Mouse (Mus musculus) cerebellum, adult 2 months (tissue): ENCODE data around the gene Slc5a11. TPM values are rescaled to one million over a fixed set of nuclear protein-coding genes. Genes with fewer than 3 reads are reported as not detected.

Source experiments
- DNase-seq, 2 experiments: peaks; one replicate each; pipeline ENCODE4 v3.0.0; 2021
- H3K27ac ChIP-seq: fragments of 200-500 bp; 2 replicates; pipeline ENCODE4 v1.5.1; 2012; ENCODE audit warnings: low read length, control low read depth, inconsistent platforms; ENCODE audit not compliant: insufficient read depth
- H3K27me3 ChIP-seq: fragments of 200-500 bp; 2 replicates; pipeline ENCODE4 v1.6.1; 2012; ENCODE audit warnings: inconsistent platforms, mild to moderate bottlenecking, low read length, moderate library complexity; ENCODE audit not compliant: control insufficient read depth, insufficient read depth
- H3K4me1 ChIP-seq: fragments of 200-500 bp; 2 replicates; pipeline ENCODE4 v1.6.1; 2011; ENCODE audit warnings: low read length; ENCODE audit not compliant: control insufficient read depth, insufficient read depth
- H3K4me3 ChIP-seq: fragments of 200-500 bp; replicated peaks from 2 replicates; pipeline ENCODE3; 2011; ENCODE audit warnings: mild to moderate bottlenecking, low read depth, low read length, control low read depth; ENCODE audit not compliant: insufficient read depth
- CTCF ChIP-seq: fragments of 200-500 bp; IDR thresholded peaks from 2 replicates; pipeline ENCODE4 v1.5.1; 2011; ENCODE audit warnings: low read depth, mild to moderate bottlenecking, control low read depth, low read length, moderate library complexity, borderline replicate concordance; ENCODE audit not compliant: insufficient read depth
- POLR2A ChIP-seq: fragments of 200-500 bp; IDR thresholded peaks from 2 replicates; pipeline ENCODE4 v1.6.1; 2011; ENCODE audit warnings: low read length, control low read depth, borderline replicate concordance; ENCODE audit not compliant: insufficient read depth
- WGBS: fragments of 180-500 bp; shearing (Covaris S2); methylation state at CpG from one replicate; pipeline ENCODE4 v1.1.7; 2018; 5-methylcytosine and 5-hydroxymethylcytosine counted together
- polyA plus RNA-seq: library from polyadenylated mRNA; depleted of rRNA; stranded (reverse); fragments of >200 nt; gene quantifications from 2 replicates; pipeline ENCODE4 v1.2.3, GENCODE M21; 2012; rRNA removed

Gene Slc5a11
- polyA plus RNA-seq, 1 experiment = 3.1 TPM

DNA sequence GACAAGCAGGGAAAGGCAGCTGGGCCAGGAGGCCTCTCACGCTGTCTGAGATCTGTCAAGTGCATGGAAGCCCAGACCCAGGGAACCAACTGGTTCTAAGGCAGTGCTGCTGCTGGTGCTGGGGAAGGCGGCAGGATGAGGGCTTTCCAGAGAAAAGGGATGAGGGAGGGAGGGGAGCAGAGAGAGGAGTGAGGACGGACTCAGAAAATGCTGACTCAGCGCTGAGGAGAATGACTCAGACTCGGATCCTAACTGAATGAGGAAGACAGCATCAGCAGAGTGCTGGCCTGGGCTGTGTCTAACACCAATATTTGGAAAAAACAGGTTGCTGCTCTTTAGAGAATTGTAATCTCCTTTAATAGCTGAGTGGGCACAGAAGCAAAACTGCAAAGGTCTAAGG is 97.3 kb downstream of the Slc5a11 start:
- no peaks in the 10 kb centered on the region for H3K27me3 ChIP-seq
- no peak overlapping the region for H3K27ac ChIP-seq
- TF ChIP-seq POLR2A = no peak
- TF ChIP-seq CTCF = no peak
- WGBS = 65% methylated on average over 5 of the region's 5 CpGs
- no peaks in the 10 kb centered on the region for H3K4me1 ChIP-seq
- no peak for DNase-seq
- no peak overlapping the region for H3K4me3 ChIP-seq

DNA sequence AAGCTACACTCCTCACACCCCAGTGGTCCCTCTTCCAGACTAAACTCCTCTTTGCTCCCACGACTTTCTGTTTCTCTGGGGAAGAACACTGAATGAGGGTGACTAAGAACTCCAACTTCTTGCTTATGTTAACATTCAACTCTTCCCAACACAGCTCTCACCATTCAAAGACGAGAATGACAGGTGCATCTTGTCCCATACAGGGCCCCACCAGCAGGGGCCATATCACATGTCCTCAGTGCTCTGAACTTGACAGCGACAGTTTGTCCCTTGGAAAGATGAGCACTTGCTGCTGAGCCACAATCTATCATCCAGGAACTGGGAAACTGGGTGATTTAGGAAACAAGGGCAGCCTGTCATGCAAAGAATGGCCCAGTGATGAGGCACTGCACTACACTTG is 98.2 kb downstream of the Slc5a11 start:
- WGBS = 53% methylated on average over 3 of the region's 3 CpGs
- no peak for DNase-seq
- no peak overlapping the region for H3K27ac ChIP-seq
- no peaks in the 10 kb centered on the region for H3K4me1 ChIP-seq
- no peak overlapping the region for H3K4me3 ChIP-seq
- no peaks in the 10 kb centered on the region for H3K27me3 ChIP-seq
- TF ChIP-seq CTCF (no peak), POLR2A (no peak)

DNA sequence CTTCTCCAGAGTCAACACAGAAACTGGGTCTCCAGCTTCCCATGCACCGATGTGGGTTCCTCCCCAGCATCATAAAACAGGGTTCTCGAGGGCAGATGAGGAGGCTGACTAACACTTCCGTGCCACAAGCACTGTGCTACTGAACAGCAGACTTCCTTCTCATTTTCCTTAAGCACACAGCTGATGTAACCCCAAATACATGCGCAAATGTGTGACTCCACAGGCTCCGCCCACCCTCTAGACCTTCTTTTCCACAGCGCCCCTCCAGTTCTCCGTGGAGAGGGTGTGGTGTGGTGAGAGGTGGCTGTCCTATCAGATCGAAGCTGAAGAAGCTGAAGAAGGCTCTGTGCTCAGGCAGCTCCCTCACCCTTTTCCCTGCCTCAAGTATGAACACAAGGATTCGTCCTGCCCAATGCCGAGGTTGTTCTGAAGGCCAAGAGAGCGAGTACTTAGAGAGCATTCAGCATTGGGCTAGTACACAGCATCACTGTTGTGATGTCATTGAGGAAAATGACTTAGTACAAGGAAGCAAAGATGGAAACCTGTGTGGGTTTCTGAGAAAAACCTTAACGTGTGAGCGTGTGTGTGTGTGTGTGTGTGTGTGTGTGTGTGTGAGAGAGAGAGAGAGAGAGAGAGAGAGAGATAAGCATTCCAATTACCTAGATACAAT is 108.0 kb downstream of the Slc5a11 start:
- Histone ChIP-seq H3K4me3 (no peak overlapping the region), H3K27me3 (no peaks in the 10 kb centered on the region), H3K27ac (no peak overlapping the region), H3K4me1 (peaks cover 13% of the 10 kb centered on the region)
- DNase-seq = no peak
- WGBS = 85% methylated on average over 13 of the region's 13 CpGs
- no peak for TF ChIP-seq POLR2A

Other genes with a start within 250 kb of the Slc5a11 start
- gene Rbbp6, start 249.1 kb upstream of the Slc5a11 start, polyA plus RNA-seq = 54.5 and 56.8 TPM in 2 replicates
- 91.0 and 95.3 TPM in 2 replicates for gene Tnrc6a, start 90.9 kb upstream of the Slc5a11 start, polyA plus RNA-seq
- gene Lcmt1, start 155.0 kb downstream of the Slc5a11 start, polyA plus RNA-seq = 77.0 and 81.3 TPM in 2 replicates
- 21.2 and 24.7 TPM in 2 replicates for gene Arhgap17, start 155.1 kb downstream of the Slc5a11 start, polyA plus RNA-seq
- gene Aqp8, start 247.5 kb downstream of the Slc5a11 start, polyA plus RNA-seq = 0.13 and 0.27 TPM in 2 replicates